Mouse (Mus musculus) heart, embryonic 13.5 days (tissue): ENCODE measurements around the gene Picalm. TPM values are rescaled to one million over a fixed set of nuclear protein-coding genes. Genes with fewer than 3 reads are reported as not detected.
A peak's percentile ranks its signal among the peaks of the same experiment; 100 is the strongest.
"Not testable (repeated sequence)": the region's sequence is repeated elsewhere in the genome, so short reads cannot be mapped to it uniquely, and the experiment has no call there.

Experiments used
- ATAC-seq: fragments of 200-750 bp; cut with Nextera tagmentation; 2 replicates; pipeline ENCODE4 v1.8.0; 2017; ENCODE audit warnings: moderate TSS enrichment; ENCODE audit not compliant: insufficient number of reproducible peaks, low FRiP score, low TSS enrichment; ENCODE audit errors: extremely low read depth
- H3K27ac ChIP-seq: fragments of 300-500 bp; sonication (generic); replicated peaks from 2 replicates; pipeline ENCODE4 v1.5.1; 2015; ENCODE audit warnings: moderate library complexity, mild to moderate bottlenecking, inconsistent platforms
- H3K27me3 ChIP-seq: fragments of 300-500 bp; sonication (generic); replicated peaks from 2 replicates; pipeline ENCODE4 v1.6.1; 2015; ENCODE audit warnings: mild to moderate bottlenecking, inconsistent platforms
- H3K36me3 ChIP-seq: fragments of 300-500 bp; sonication (generic); 2 replicates; pipeline ENCODE4 v1.6.1; 2015; ENCODE audit warnings: mild to moderate bottlenecking, inconsistent platforms
- H3K4me1 ChIP-seq: fragments of 300-500 bp; sonication (generic); 2 replicates; pipeline ENCODE4 v1.6.1; 2015; ENCODE audit warnings: inconsistent platforms
- H3K4me2 ChIP-seq: fragments of 300-500 bp; sonication (generic); 2 replicates; pipeline ENCODE4 v1.6.1; 2015; ENCODE audit warnings: inconsistent platforms, mild to moderate bottlenecking, moderate library complexity
- H3K4me3 ChIP-seq: fragments of 300-500 bp; sonication (generic); 2 replicates; pipeline ENCODE4 v1.5.1; 2015; ENCODE audit warnings: moderate library complexity, mild to moderate bottlenecking, inconsistent platforms
- H3K9ac ChIP-seq: fragments of 300-500 bp; sonication (generic); 2 replicates; pipeline ENCODE4 v1.6.1; 2015; ENCODE audit warnings: inconsistent platforms, mild to moderate bottlenecking, moderate library complexity
- H3K9me3 ChIP-seq: fragments of 300-500 bp; sonication (generic); 2 replicates; pipeline ENCODE4 v1.6.1; 2016; ENCODE audit warnings: inconsistent platforms
- WGBS: fragments of 180-500 bp; shearing (Covaris S2); methylation state at CpG from one replicate; pipeline ENCODE4 v1.1.7; 2015; ENCODE audit warnings: mixed read lengths; 5-methylcytosine and 5-hydroxymethylcytosine counted together
- polyA plus RNA-seq: library from polyadenylated mRNA; unstranded; fragments of >200 nt; fragmentation: Nextera tagmentation; extraction: Ambion mirVana; gene quantifications from 2 replicates; pipeline ENCODE4 v1.2.1, GENCODE M21; 2015

The Picalm gene
- polyA plus RNA-seq, 1 experiment from 2014 or later: 29.1 TPM

- Histone ChIP-seq H3K27ac (no peak overlapping the region), H3K27me3 (no peaks in the 10 kb centered on the region), H3K9me3 (no peaks in the 10 kb centered on the region), H3K9ac (no peak overlapping the region), H3K4me3 (no peak overlapping the region), H3K4me2 (no peak overlapping the region), H3K4me1 (peaks cover 3% of the 10 kb centered on the region; the same call in 1 of the 2 replicates), H3K36me3 (peaks cover 39% of the 10 kb centered on the region)
- no peak for ATAC-seq
Observed at GRCm38 (mm10) chr7:90210947-90211346, 80.9 kb downstream of the Picalm start.

GRCm38 (mm10) chr7:90216511-90216910, 86.5 kb downstream of the Picalm start:
- no peak overlapping the region for H3K4me3 ChIP-seq
- no peak overlapping the region for H3K4me2 ChIP-seq
- H3K27me3 ChIP-seq: no peaks in the 10 kb centered on the region
- 72% methylated on average over 8 of the region's 8 CpGs for WGBS
- H3K4me1 ChIP-seq: no peaks in the 10 kb centered on the region
- H3K36me3 ChIP-seq: no peaks in the 10 kb centered on the region
- no peak for ATAC-seq
- no peak overlapping the region for H3K9ac ChIP-seq
- H3K9me3 ChIP-seq: no peaks in the 10 kb centered on the region
- H3K27ac ChIP-seq: no peak overlapping the region

DNA sequence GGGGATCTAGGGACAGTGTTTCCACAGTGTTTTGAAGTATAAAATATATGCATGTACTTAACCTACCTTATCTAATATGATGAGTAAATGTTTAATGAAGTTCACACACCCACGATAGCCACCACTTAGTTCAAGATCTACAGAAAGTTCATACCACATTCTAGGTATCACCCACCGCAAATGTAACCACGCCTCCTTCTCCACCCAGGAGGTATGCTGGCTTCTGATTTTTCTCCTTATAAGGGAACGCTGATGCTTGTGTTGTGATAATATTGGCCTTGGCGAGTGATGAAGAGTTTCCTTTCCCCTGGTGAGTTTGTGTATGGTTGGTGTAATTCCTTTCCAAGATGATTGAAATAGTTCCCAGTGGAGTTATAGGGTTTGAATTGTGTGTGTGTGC, 88.1 kb downstream of the Picalm start:
- H3K27ac ChIP-seq: no peak overlapping the region
- ATAC-seq: no peak
- no peaks in the 10 kb centered on the region for H3K9me3 ChIP-seq
- no peaks in the 10 kb centered on the region for H3K4me1 ChIP-seq
- no peak overlapping the region for H3K4me3 ChIP-seq
- H3K4me2 ChIP-seq: no peak overlapping the region
- H3K27me3 ChIP-seq: no peaks in the 10 kb centered on the region
- no peak overlapping the region for H3K9ac ChIP-seq
- no peaks in the 10 kb centered on the region for H3K36me3 ChIP-seq
- WGBS: 62% methylated on average over 5 of the region's 5 CpGs

DNA sequence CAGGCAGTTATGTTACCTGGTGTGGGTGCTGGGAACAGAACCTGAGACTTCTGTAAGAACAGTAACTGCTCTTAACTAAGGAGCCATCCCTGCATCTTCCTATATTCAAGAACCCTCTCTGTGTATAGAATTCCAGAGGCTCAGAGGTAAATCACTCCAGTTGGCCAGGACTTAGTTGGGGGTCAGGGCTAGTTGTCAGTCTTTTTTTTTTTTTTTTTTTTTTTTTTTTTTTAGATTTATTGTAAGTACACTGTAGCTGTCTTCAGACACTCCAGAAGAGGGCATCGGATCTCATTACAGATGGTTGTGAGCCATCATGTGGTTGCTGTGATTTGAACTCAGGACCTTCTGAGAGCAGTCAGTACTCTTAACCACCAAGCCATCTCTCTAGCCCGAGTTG, 91.5 kb downstream of the Picalm start:
- no peaks in the 10 kb centered on the region for H3K36me3 ChIP-seq
- no peaks in the 10 kb centered on the region for H3K27me3 ChIP-seq
- H3K27ac ChIP-seq: no peak overlapping the region
- H3K9me3 ChIP-seq: no peaks in the 10 kb centered on the region
- H3K9ac ChIP-seq: no peak overlapping the region
- H3K4me1 ChIP-seq: no peaks in the 10 kb centered on the region
- WGBS: 70% methylated on average over 2 of the region's 2 CpGs
- H3K4me2 ChIP-seq: no peak overlapping the region
- ATAC-seq: no peak
- H3K4me3 ChIP-seq: no peak overlapping the region

DNA sequence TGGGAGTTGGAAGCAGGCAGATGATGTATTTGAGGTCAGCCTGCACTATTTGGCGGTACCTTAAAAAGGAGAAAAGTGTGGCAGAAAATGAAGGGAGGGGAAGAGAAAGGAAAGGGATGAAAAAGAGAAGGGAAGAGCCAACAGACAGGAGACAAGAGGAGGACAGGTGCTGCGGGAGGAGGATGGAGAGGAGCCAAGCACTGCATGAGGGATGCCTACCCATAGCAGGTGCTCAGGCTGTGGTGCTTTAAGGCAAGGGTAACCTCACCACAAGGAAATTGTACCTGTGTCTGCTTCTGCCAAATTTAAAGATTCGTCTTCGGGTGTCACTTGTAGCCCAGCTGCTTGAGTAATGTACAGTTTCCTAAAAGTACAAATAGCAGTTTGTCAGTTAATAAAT, 98.1 kb downstream of the Picalm start:
- H3K4me1 ChIP-seq: no peaks in the 10 kb centered on the region
- no peaks in the 10 kb centered on the region for H3K27me3 ChIP-seq
- no peaks in the 10 kb centered on the region for H3K36me3 ChIP-seq
- H3K27ac ChIP-seq: no peak overlapping the region
- H3K9me3 ChIP-seq: no peaks in the 10 kb centered on the region
- 73% methylated on average over 4 of the region's 4 CpGs for whole genome bisulfite sequencing
- no peak overlapping the region for H3K4me3 ChIP-seq
- H3K9ac ChIP-seq: no peak overlapping the region
- no peak for ATAC-seq
- H3K4me2 ChIP-seq: no peak overlapping the region

DNA sequence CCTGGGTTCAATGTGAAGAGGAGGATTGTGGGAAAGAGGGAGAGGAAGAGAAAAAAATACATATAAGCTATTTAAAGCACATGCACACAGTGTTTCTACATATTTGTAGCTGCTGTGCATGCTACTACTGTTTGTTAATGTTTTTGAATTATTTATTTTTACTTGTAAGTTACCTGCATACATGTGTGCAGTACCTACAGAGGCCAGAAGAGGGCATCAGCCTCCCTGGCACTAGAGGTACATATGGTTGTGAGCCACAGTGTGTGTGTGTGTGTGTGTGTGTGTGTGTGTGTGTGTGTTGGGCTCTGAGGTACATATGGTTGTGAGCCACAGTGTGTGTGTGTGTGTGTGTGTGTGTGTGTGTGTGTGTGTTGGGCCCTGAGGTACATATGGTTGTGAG, 98.9 kb downstream of the Picalm start:
- H3K36me3 ChIP-seq, H3K9ac ChIP-seq, H3K4me3 ChIP-seq, ATAC-seq, H3K4me2 ChIP-seq, H3K4me1 ChIP-seq, H3K9me3 ChIP-seq, H3K27me3 ChIP-seq, H3K27ac ChIP-seq: not testable (repeated sequence)

GRCm38 (mm10) chr7:90231431-90231830, 101.4 kb downstream of the Picalm start:
- Histone ChIP-seq H3K4me2 (no peak overlapping the region), H3K9me3 (no peaks in the 10 kb centered on the region), H3K27me3 (no peaks in the 10 kb centered on the region), H3K9ac (no peak overlapping the region), H3K4me1 (no peaks in the 10 kb centered on the region), H3K36me3 (no peaks in the 10 kb centered on the region), H3K27ac (no peak overlapping the region), H3K4me3 (no peak overlapping the region)
- 69% methylated on average over 9 of the region's 9 CpGs for WGBS
- ATAC-seq: no peak

DNA sequence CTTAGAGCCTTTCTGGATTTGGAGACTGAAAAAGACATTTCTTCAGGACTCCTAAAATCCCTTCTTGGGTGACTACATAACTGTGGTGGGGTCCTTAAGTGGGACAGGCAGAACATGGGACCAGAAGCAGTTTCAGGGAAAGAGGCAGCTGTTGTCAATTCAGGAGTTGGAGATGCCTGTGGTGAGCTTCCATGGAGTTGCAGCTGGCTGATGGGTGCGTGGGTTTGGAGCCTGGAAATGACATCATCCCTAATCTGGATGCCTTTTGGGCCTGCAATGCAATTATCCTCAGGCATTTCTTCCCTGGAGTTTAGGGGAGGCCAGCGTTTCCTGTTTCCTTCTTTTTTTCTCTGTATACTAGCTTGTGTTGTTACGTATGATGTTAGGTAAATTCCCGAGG, 103.9 kb downstream of the Picalm start:
- Histone ChIP-seq H3K27me3 (no peaks in the 10 kb centered on the region), H3K4me1 (no peaks in the 10 kb centered on the region), H3K9me3 (no peaks in the 10 kb centered on the region), H3K4me2 (no peak overlapping the region), H3K9ac (no peak overlapping the region), H3K4me3 (no peak overlapping the region), H3K27ac (peak overlapping the region; percentile 42; the same call in 1 of the 2 replicates), H3K36me3 (no peaks in the 10 kb centered on the region)
- WGBS: 38% methylated on average over 4 of the region's 4 CpGs
- ATAC-seq: no peak

DNA sequence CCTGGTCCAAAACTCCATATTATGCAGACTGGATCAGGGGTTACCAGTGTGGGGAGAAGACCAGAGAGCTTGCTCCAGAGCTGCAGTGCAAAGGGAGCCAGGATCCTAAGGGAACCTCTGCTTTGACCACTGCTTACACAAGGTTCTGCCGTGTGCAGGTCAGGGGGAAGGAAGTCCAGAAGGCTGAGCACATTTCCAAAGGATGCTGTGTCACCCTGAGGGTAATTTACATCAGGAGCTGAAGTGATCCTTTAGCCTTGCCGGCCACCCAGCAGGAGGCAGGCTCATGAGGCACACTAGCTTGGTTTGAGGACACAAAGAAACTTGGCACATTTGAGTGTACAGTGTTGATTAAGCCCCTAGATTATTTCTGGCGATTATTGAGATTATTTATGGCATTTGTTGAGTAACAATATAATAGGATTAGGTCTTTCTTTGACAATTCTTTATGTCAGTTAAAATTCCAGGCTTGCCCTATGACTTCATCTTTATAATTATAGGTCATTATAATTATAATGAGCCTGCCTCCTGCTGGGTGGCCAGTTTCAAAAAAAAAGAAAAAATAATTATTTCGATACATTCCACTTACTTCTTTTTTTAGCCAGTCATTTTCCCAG, 106.4 kb downstream of the Picalm start:
- ATAC-seq: no peak
- 58% methylated on average over 4 of the region's 4 CpGs for WGBS
- Histone ChIP-seq H3K4me1 (no peaks in the 10 kb centered on the region), H3K4me2 (no peak overlapping the region), H3K27ac (no peak overlapping the region), H3K27me3 (no peaks in the 10 kb centered on the region), H3K9me3 (no peaks in the 10 kb centered on the region), H3K9ac (no peak overlapping the region), H3K36me3 (no peaks in the 10 kb centered on the region), H3K4me3 (no peak overlapping the region)

DNA sequence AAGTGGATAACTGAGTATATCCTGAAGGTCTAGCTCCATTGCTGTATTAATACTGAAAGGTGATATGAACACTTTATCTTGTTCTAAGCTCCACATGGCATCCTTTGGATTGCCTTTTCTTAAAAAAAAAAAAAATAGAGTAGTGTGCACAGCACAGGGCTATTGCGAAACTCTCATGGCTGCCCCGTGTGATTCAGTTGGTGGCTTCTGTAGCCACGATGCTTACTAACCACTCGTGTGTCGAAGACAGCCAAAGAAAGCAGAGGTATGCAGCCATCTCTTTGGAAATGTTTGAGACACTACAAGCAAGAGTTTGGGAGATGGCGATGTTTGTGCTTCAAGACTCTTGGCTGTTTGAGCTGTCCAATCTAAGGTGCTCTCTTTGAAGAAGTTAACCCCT, 113.1 kb downstream of the Picalm start:
- ATAC-seq: no peak
- Histone ChIP-seq H3K4me2 (no peak overlapping the region), H3K4me1 (no peaks in the 10 kb centered on the region), H3K36me3 (no peaks in the 10 kb centered on the region), H3K9me3 (no peaks in the 10 kb centered on the region), H3K4me3 (no peak overlapping the region), H3K27me3 (no peaks in the 10 kb centered on the region), H3K9ac (no peak overlapping the region), H3K27ac (no peak overlapping the region)
- WGBS: 78% methylated on average over 6 of the region's 6 CpGs

- 58% methylated on average over 5 of the region's 5 CpGs for WGBS
- no peak overlapping the region for H3K4me3 ChIP-seq
Observed at GRCm38 (mm10) chr7:90243643-90244042, 113.6 kb downstream of the Picalm start.

GRCm38 (mm10) chr7:90252946-90253345, 122.9 kb downstream of the Picalm start:
- H3K9ac ChIP-seq: no peak overlapping the region
- no peak overlapping the region for H3K4me2 ChIP-seq
- no peaks in the 10 kb centered on the region for H3K9me3 ChIP-seq
- no peaks in the 10 kb centered on the region for H3K36me3 ChIP-seq
- no peak for ATAC-seq
- no peaks in the 10 kb centered on the region for H3K27me3 ChIP-seq
- 55% methylated on average over 5 of the region's 5 CpGs for WGBS
- no peaks in the 10 kb centered on the region for H3K4me1 ChIP-seq
- H3K27ac ChIP-seq: no peak overlapping the region
- no peak overlapping the region for H3K4me3 ChIP-seq

More at GRCm38 (mm10) chr7:90243643-90244042, 113.6 kb downstream of the Picalm start:
- no peaks in the 10 kb centered on the region for H3K27me3 ChIP-seq
- no peak overlapping the region for H3K27ac ChIP-seq
- ATAC-seq: no peak
- no peaks in the 10 kb centered on the region for H3K9me3 ChIP-seq
- no peaks in the 10 kb centered on the region for H3K36me3 ChIP-seq
- H3K9ac ChIP-seq: no peak overlapping the region
- H3K4me1 ChIP-seq: no peaks in the 10 kb centered on the region
- H3K4me2 ChIP-seq: no peak overlapping the region
